ENCODE assay signal across 8 mouse cellular contexts in the genomic region with DNA sequence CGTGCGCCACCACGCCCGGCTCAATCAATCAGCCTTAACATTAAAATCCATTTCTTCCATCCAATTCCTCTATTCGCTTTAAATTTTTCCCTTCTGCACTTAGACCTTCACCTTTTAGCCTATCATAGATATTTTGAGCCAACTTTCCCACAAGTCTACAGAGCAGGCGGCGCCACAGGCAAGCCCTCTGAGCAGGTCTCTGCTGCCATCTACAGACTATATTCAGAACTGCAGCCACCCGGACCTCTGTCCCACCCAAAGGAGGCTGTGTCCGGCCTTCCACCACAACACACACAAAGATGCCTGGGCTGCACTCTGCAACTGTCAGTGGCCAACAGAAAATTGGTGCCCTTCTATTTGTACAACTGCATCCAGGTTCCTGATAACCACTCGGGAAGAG. TPM values are rescaled to one million over a fixed set of nuclear protein-coding genes. Genes with fewer than 3 reads are reported as not detected.
A peak's percentile ranks its signal among the peaks of the same experiment; 100 is the strongest.
DNase-seq lines count a peak whose midpoint lies in the region; ATAC-seq and TF ChIP-seq lines count a peak whose summit lies in the region.

No protein-coding gene starts in this region.

- no peak overlapping the region for H3K4me3 ChIP-seq in E14TG2a.4 (replicated peaks; ENCODE audit: low read length)
- H3K4me3 ChIP-seq in embryonic facial prominence, embryonic 11.5 days (ENCODE audit: low read depth, low read length), result no peak overlapping the region
- no peak overlapping the region for H3K4me3 ChIP-seq in heart, embryonic 10.5 days

- H3K36me3 ChIP-seq in E14TG2a.4 (ENCODE audit: insufficient read depth, low read length), result peaks cover 21% of the 10 kb centered on the region
- H3K36me3 ChIP-seq in embryonic facial prominence, embryonic 11.5 days (replicated peaks; ENCODE audit: control insufficient read depth, insufficient read depth, low read depth, low read length), result no peaks in the 10 kb centered on the region
- H3K36me3 ChIP-seq in heart, embryonic 10.5 days, result no peaks in the 10 kb centered on the region

- H3K27me3 ChIP-seq in E14TG2a.4 (ENCODE audit: insufficient read depth, low read length), result peaks cover 7% of the 10 kb centered on the region
- peaks cover 2% of the 10 kb centered on the region; the same call in 1 of the 2 replicates for H3K27me3 ChIP-seq in embryonic facial prominence, embryonic 11.5 days (ENCODE audit: control insufficient read depth, insufficient read depth, low read length)
- peaks cover 28% of the 10 kb centered on the region for H3K27me3 ChIP-seq in heart, embryonic 10.5 days (ENCODE audit: insufficient read depth, poor library complexity, severe bottlenecking)

- no peak for ATAC-seq in embryonic facial prominence, embryonic 11.5 days (replicated peaks; ENCODE audit: insufficient number of reproducible peaks, low FRiP score, low TSS enrichment, low read depth)

- peak; percentile 63 for DNase-seq in adrenal gland, adult 8-10 months
- DNase-seq in embryonic facial prominence, embryonic 11.5 days (ENCODE audit: low spot score), result peak; percentile 91
- peak; percentile 89 for DNase-seq in heart, embryonic 10.5 days (ENCODE audit: low spot score)
- peak; percentile 64 for DNase-seq in layer of hippocampus, adult 9-10 months (ENCODE audit: low spot score)
- peak; percentile 85 for DNase-seq in lung, postnatal 25 days (ENCODE audit: low spot score)
- peak; percentile 80 for DNase-seq in retina, postnatal 1 day
- DNase-seq in urinary bladder, postnatal 10 days (ENCODE audit: low spot score), result peak; percentile 63

- no peak overlapping the region for H3K9ac ChIP-seq in embryonic facial prominence, embryonic 11.5 days (replicated peaks; ENCODE audit: low read length)

- no peak overlapping the region for H3K4me2 ChIP-seq in embryonic facial prominence, embryonic 11.5 days (ENCODE audit: low read depth, low read length)

- H3K9me3 ChIP-seq in E14TG2a.4 (ENCODE audit: low read length), result no peaks in the 10 kb centered on the region
- H3K9me3 ChIP-seq in embryonic facial prominence, embryonic 11.5 days (replicated peaks; ENCODE audit: control insufficient read depth, low read length), result no peaks in the 10 kb centered on the region
- H3K9me3 ChIP-seq in heart, embryonic 10.5 days, result no peaks in the 10 kb centered on the region

- 29% methylated on average over 10 of the region's 10 CpGs for WGBS in embryonic facial prominence, embryonic 11.5 days
- 24% methylated on average over 10 of the region's 10 CpGs for WGBS in heart, embryonic 10.5 days

- H3K4me1 ChIP-seq in E14TG2a.4 (replicated peaks; ENCODE audit: low read depth, low read length), result peaks cover 56% of the 10 kb centered on the region
- no peaks in the 10 kb centered on the region; the same call in 1 of the 2 replicates for H3K4me1 ChIP-seq in embryonic facial prominence, embryonic 11.5 days (ENCODE audit: control insufficient read depth, insufficient read depth, low read length)
- peaks cover 36% of the 10 kb centered on the region for H3K4me1 ChIP-seq in heart, embryonic 10.5 days

- no peak overlapping the region for H3K27ac ChIP-seq in embryonic facial prominence, embryonic 11.5 days (replicated peaks; ENCODE audit: low read depth, low read length)
- H3K27ac ChIP-seq in heart, embryonic 10.5 days, result no peak overlapping the region

- peak; percentile 98 for TF ChIP-seq CTCF in E14TG2a.4 (conservative IDR thresholded peaks at IDR 0.05; ENCODE audit: low read length)

RNA-seq across cellular contexts. Expression of a gene that starts 1.2 kb away (rescaled TPM):
- 10 to 100 TPM; 32.7 to 41.4 (median 34.9) TPM for total RNA-seq in adrenal gland, adult 8-10 months (2022)
- polyA plus RNA-seq in embryonic facial prominence, embryonic 11.5 days (2014; fragmentation: Nextera tagmentation; extraction: Ambion mirVana), result 3.7 and 4.1 TPM in 2 replicates
- 7.1 and 10.1 TPM in 2 replicates for polyA plus RNA-seq in heart, embryonic 10.5 days (2016; fragmentation: Nextera tagmentation; extraction: Ambion mirVana)

RNA-seq across cellular contexts. Expression of a gene that starts 4.9 kb away (rescaled TPM):
- total RNA-seq in adrenal gland, adult 8-10 months (2022), result 10 to 100 TPM in 1 of 4 experiments, 1 to 10 TPM in 3; 4.1 to 62.8 (median 6.5) TPM
- 3.4 and 3.7 TPM in 2 replicates for polyA plus RNA-seq in embryonic facial prominence, embryonic 11.5 days (2014; fragmentation: Nextera tagmentation; extraction: Ambion mirVana)
- polyA plus RNA-seq in heart, embryonic 10.5 days (2016; fragmentation: Nextera tagmentation; extraction: Ambion mirVana), result 9.4 and 13.2 TPM in 2 replicates

RNA-seq across cellular contexts. Expression of a gene that starts 47.3 kb away (rescaled TPM):
- total RNA-seq in adrenal gland, adult 8-10 months (2022), result 10 to 100 TPM; 11.6 to 19.6 (median 17.9) TPM
- 8.2 and 11.0 TPM in 2 replicates for polyA plus RNA-seq in embryonic facial prominence, embryonic 11.5 days (2014; fragmentation: Nextera tagmentation; extraction: Ambion mirVana)
- 13.4 and 14.6 TPM in 2 replicates for polyA plus RNA-seq in heart, embryonic 10.5 days (2016; fragmentation: Nextera tagmentation; extraction: Ambion mirVana)

RNA-seq across cellular contexts. Expression of a gene that starts 49.5 kb away (rescaled TPM):
- total RNA-seq in adrenal gland, adult 8-10 months (2022), result 1 to 10 TPM; 1.0 to 1.6 (median 1.3) TPM
- 0.70 and 0.72 TPM in 2 replicates for polyA plus RNA-seq in embryonic facial prominence, embryonic 11.5 days (2014; fragmentation: Nextera tagmentation; extraction: Ambion mirVana)
- 0.74 and 1.2 TPM in 2 replicates for polyA plus RNA-seq in heart, embryonic 10.5 days (2016; fragmentation: Nextera tagmentation; extraction: Ambion mirVana)

RNA-seq across cellular contexts. Expression of a gene that starts 59.2 kb away (rescaled TPM):
- total RNA-seq in adrenal gland, adult 8-10 months (2022), result 10 to 100 TPM in 2 of 4 experiments, 1 to 10 TPM in 2; 6.1 to 14.8 (median 10.0) TPM
- 0.46 and 2.2 TPM in 2 replicates for polyA plus RNA-seq in embryonic facial prominence, embryonic 11.5 days (2014; fragmentation: Nextera tagmentation; extraction: Ambion mirVana)
- polyA plus RNA-seq in heart, embryonic 10.5 days (2016; fragmentation: Nextera tagmentation; extraction: Ambion mirVana), result 0.22 and 0.57 TPM in 2 replicates
